Mouse (Mus musculus): ENCODE measurements around the gene Mien1.

- TF ChIP-seq CTCF (IDR thresholded peaks at IDR 0.05; ENCODE audit: low read depth, low read length) (no peak), POLR2A (IDR thresholded peaks at IDR 0.05; ENCODE audit: borderline replicate concordance, low read depth, low read length) (no peak)
These were observed 23.5 kb upstream of the Mien1 start for GRCm38 (mm10) chr11:98462255-98462654.

Measured in bone marrow macrophage, adult 2 months (primary cell).